ENCODE assay signal across 8 mouse cellular contexts in the genomic region with DNA sequence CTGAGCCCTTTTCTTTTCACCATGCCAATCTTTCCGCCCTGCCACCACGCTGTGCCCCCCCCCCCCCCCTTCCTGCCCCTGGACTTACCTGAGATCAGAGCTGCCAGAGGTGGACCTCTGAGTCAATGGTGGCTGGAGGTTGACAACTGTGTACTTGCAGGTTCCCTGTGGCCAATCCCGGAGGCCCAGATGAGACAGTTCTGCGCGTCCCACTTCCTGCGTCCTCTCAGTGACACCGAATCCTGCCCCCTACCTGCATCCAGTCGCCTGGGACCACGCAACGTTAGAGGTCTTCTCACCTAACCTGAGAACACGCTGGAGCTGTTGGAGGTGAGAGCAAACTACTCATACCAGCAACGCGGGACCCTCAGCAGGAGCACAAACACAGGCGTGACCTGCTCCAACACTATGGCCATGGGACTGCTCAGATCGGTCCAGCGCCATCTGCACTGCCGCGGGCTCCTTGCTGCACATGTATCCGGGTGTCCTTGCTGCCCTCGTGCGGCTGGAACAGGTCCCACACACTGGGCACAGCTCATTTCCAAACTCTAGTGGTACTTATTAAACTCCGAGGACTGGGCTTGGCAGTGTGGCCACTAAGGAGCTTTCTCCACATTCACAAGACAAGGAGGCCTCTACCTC. TPM values are rescaled to one million over a fixed set of nuclear protein-coding genes. Genes with fewer than 3 reads are reported as not detected.
DNase-seq lines count a peak whose midpoint lies in the region; ATAC-seq and TF ChIP-seq lines count a peak whose summit lies in the region.

Olfr658 (minus strand) TSS at position 465 of the 642 bp plus-strand sequence.

- H3K4me3 ChIP-seq in thymus, adult 2 months (ENCODE audit: control insufficient read depth, insufficient read depth, low read length), result peak within 1 kb of the TSS; percentile 3
- H3K4me3 ChIP-seq in embryonic facial prominence, embryonic 12.5 days, result peak within 1 kb of the TSS; percentile 20; the same call in 1 of the 2 replicates
- H3K4me3 ChIP-seq in heart, embryonic 15.5 days, result peak within 1 kb of the TSS; percentile 24; the same call in 1 of the 2 replicates
- H3K4me3 ChIP-seq in kidney, embryonic 16.5 days (ENCODE audit: low read length), result peak within 1 kb of the TSS; percentile 26
- H3K4me3 ChIP-seq in liver, embryonic 12.5 days, result no peak within 1 kb of the TSS
- no peak within 1 kb of the TSS; the same call in 1 of the 2 replicates for H3K4me3 ChIP-seq in testis, adult 2 months (ENCODE audit: control insufficient read depth, low read depth, low read length)

- TF ChIP-seq POLR2A in thymus, adult 2 months (IDR thresholded peaks at IDR 0.05; ENCODE audit: control insufficient read depth, extremely low read depth, insufficient read depth, low read length, poor library complexity), result no peak
- TF ChIP-seq POLR2A in testis, adult 2 months (IDR thresholded peaks at IDR 0.05; ENCODE audit: control insufficient read depth, low read depth, low read length), result no peak

- H3K9ac ChIP-seq in embryonic facial prominence, embryonic 12.5 days, result no peak within 1 kb of the TSS
- H3K9ac ChIP-seq in heart, embryonic 15.5 days, result no peak within 1 kb of the TSS
- no peak within 1 kb of the TSS for H3K9ac ChIP-seq in kidney, embryonic 16.5 days (replicated peaks; ENCODE audit: low read length)
- no peak within 1 kb of the TSS for H3K9ac ChIP-seq in liver, embryonic 12.5 days

- H3K4me2 ChIP-seq in embryonic facial prominence, embryonic 12.5 days (replicated peaks), result peak within 1 kb of the TSS; percentile 44
- peak within 1 kb of the TSS; percentile 52 for H3K4me2 ChIP-seq in heart, embryonic 15.5 days
- peak within 1 kb of the TSS; percentile 51 for H3K4me2 ChIP-seq in kidney, embryonic 16.5 days (replicated peaks; ENCODE audit: low read depth, low read length)
- H3K4me2 ChIP-seq in liver, embryonic 12.5 days, result peak within 1 kb of the TSS; percentile 46

- ATAC-seq in embryonic facial prominence, embryonic 12.5 days (ENCODE audit: insufficient number of reproducible peaks, insufficient read depth, low FRiP score, low TSS enrichment), result peak; percentile 52; the same call in 1 of the 2 replicates
- peak; percentile 70; the same call in 1 of the 2 replicates for ATAC-seq in heart, embryonic 15.5 days (replicated peaks; ENCODE audit: insufficient number of reproducible peaks, insufficient read depth, low FRiP score, low read depth)
- ATAC-seq in kidney, embryonic 16.5 days (ENCODE audit: low FRiP score, low TSS enrichment), result peak; percentile 97
- peak; percentile 62; the same call in 1 of the 2 replicates for ATAC-seq in liver, embryonic 12.5 days
- peak; percentile 80 for ATAC-seq in monocyte, adult 5-6 weeks (replicated peaks; ENCODE audit: insufficient number of reproducible peaks, low FRiP score, low TSS enrichment, poor library complexity, severe bottlenecking)

- H3K27me3 ChIP-seq in thymus, adult 2 months (ENCODE audit: control insufficient read depth, insufficient read depth, low read length), result no peaks in the 10 kb centered on the region
- H3K27me3 ChIP-seq in embryonic facial prominence, embryonic 12.5 days, result no peaks in the 10 kb centered on the region
- no peaks in the 10 kb centered on the region for H3K27me3 ChIP-seq in heart, embryonic 15.5 days
- no peaks in the 10 kb centered on the region for H3K27me3 ChIP-seq in kidney, embryonic 16.5 days (ENCODE audit: insufficient read depth, low read length)
- H3K27me3 ChIP-seq in liver, embryonic 12.5 days (replicated peaks), result no peaks in the 10 kb centered on the region
- no peaks in the 10 kb centered on the region for H3K27me3 ChIP-seq in testis, adult 2 months (ENCODE audit: control insufficient read depth, insufficient read depth, low read length)

- H3K9me3 ChIP-seq in embryonic facial prominence, embryonic 12.5 days, result no peaks in the 10 kb centered on the region
- no peaks in the 10 kb centered on the region for H3K9me3 ChIP-seq in heart, embryonic 15.5 days (replicated peaks)
- no peaks in the 10 kb centered on the region for H3K9me3 ChIP-seq in kidney, embryonic 16.5 days (ENCODE audit: low read length)
- no peaks in the 10 kb centered on the region for H3K9me3 ChIP-seq in liver, embryonic 12.5 days (replicated peaks)

- H3K4me1 ChIP-seq in thymus, adult 2 months (replicated peaks; ENCODE audit: control insufficient read depth, insufficient read depth, low read length), result no peaks in the 10 kb centered on the region
- H3K4me1 ChIP-seq in embryonic facial prominence, embryonic 12.5 days, result no peaks in the 10 kb centered on the region
- H3K4me1 ChIP-seq in heart, embryonic 15.5 days (replicated peaks), result no peaks in the 10 kb centered on the region
- no peaks in the 10 kb centered on the region for H3K4me1 ChIP-seq in kidney, embryonic 16.5 days (ENCODE audit: insufficient read depth, low read length)
- no peaks in the 10 kb centered on the region for H3K4me1 ChIP-seq in liver, embryonic 12.5 days
- peaks cover 3% of the 10 kb centered on the region for H3K4me1 ChIP-seq in testis, adult 2 months (ENCODE audit: control insufficient read depth, insufficient read depth, low read length)

- H3K27ac ChIP-seq in thymus, adult 2 months (ENCODE audit: control insufficient read depth, insufficient read depth, low read length), result no peak within 1 kb of the TSS
- no peak within 1 kb of the TSS for H3K27ac ChIP-seq in embryonic facial prominence, embryonic 12.5 days
- H3K27ac ChIP-seq in heart, embryonic 15.5 days, result no peak within 1 kb of the TSS
- no peak within 1 kb of the TSS for H3K27ac ChIP-seq in kidney, embryonic 16.5 days (ENCODE audit: low read length)
- H3K27ac ChIP-seq in liver, embryonic 12.5 days, result no peak within 1 kb of the TSS
- H3K27ac ChIP-seq in testis, adult 2 months (ENCODE audit: control insufficient read depth, insufficient read depth, low read depth, low read length), result no peak within 1 kb of the TSS

- H3K36me3 ChIP-seq in thymus, adult 2 months (ENCODE audit: control insufficient read depth, insufficient read depth, low read length), result no peaks in the 10 kb centered on the region
- H3K36me3 ChIP-seq in embryonic facial prominence, embryonic 12.5 days, result no peaks in the 10 kb centered on the region
- H3K36me3 ChIP-seq in heart, embryonic 15.5 days, result no peaks in the 10 kb centered on the region
- no peaks in the 10 kb centered on the region for H3K36me3 ChIP-seq in kidney, embryonic 16.5 days (ENCODE audit: insufficient read depth, low read length)
- no peaks in the 10 kb centered on the region for H3K36me3 ChIP-seq in liver, embryonic 12.5 days
- H3K36me3 ChIP-seq in testis, adult 2 months (ENCODE audit: control insufficient read depth, insufficient read depth, low read length), result no peaks in the 10 kb centered on the region

- no peak for TF ChIP-seq CTCF in thymus, adult 2 months (IDR thresholded peaks at IDR 0.05; ENCODE audit: borderline replicate concordance, control insufficient read depth, extremely low read depth, insufficient read depth, low read length, poor library complexity)
- peak; percentile 37; the same call in 1 of the 2 replicates for TF ChIP-seq CTCF in testis, adult 2 months (IDR thresholded peaks at IDR 0.05; ENCODE audit: control insufficient read depth, insufficient read depth, insufficient replicate concordance, low read depth, low read length)

- 24% methylated on average over 22 of the region's 22 CpGs for WGBS in thymus, adult 2 months
- 32% methylated on average over 22 of the region's 22 CpGs for WGBS in embryonic facial prominence, embryonic 12.5 days
- WGBS in heart, embryonic 15.5 days, result 18% methylated on average over 20 of the region's 22 CpGs
- WGBS in kidney, embryonic 16.5 days, result 23% methylated on average over 22 of the region's 22 CpGs
- 15% methylated on average over 21 of the region's 22 CpGs for WGBS in liver, embryonic 12.5 days (ENCODE audit: insufficient replicate concordance)

- peak; percentile 20 for DNase-seq in thymus, adult 2 months
- no peak for DNase-seq in thymus, adult 18-20 months

RNA-seq across cellular contexts. Expression of gene Olfr658, which starts in this region (rescaled TPM):
- polyA plus RNA-seq in thymus, adult 2 months (2012; rRNA removed), result not detected in 2 replicates
- polyA plus RNA-seq in embryonic facial prominence, embryonic 12.5 days (2016; fragmentation: Nextera tagmentation; extraction: Ambion mirVana), result not detected in 2 replicates
- polyA plus RNA-seq in heart, embryonic 15.5 days (2015; fragmentation: Nextera tagmentation; extraction: Ambion mirVana), result not detected in 2 replicates
- not detected in 2 replicates for polyA plus RNA-seq in kidney, embryonic 16.5 days (2015; fragmentation: Nextera tagmentation; extraction: Ambion mirVana)
- not detected in 2 replicates for polyA plus RNA-seq in liver, embryonic 12.5 days (2016; fragmentation: Nextera tagmentation; extraction: Ambion mirVana)
- not detected in 3 replicates for total RNA-seq in monocyte, adult 5-6 weeks (2017)
- not detected in 2 replicates for polyA plus RNA-seq in testis, adult 2 months (2012; rRNA removed)

Comparison
In these comparisons a context has a peak if more than half of its experiments do, and no peak if none do; other contexts are left out.
1. Peak in DNase-seq and H3K4me3 ChIP-seq in thymus, adult 2 months; RNA of the gene not detected or under 1 TPM.
2. Peak in ATAC-seq, H3K4me3 ChIP-seq and H3K4me2 ChIP-seq in embryonic facial prominence, embryonic 12.5 days; RNA of the gene not detected or under 1 TPM.
3. Peak in ATAC-seq, H3K4me3 ChIP-seq and H3K4me2 ChIP-seq in heart, embryonic 15.5 days; RNA of the gene not detected or under 1 TPM.
4. Peak in ATAC-seq, H3K4me3 ChIP-seq and H3K4me2 ChIP-seq in kidney, embryonic 16.5 days; RNA of the gene not detected or under 1 TPM.
5. Peak in ATAC-seq and H3K4me2 ChIP-seq in liver, embryonic 12.5 days; RNA of the gene not detected or under 1 TPM.
6. Peak in ATAC-seq in monocyte, adult 5-6 weeks; RNA of the gene not detected or under 1 TPM.